Mouse (Mus musculus) ES-Bruce4 (cell line): ENCODE measurements around the gene Hist1h3g. TPM values are rescaled to one million over a fixed set of nuclear protein-coding genes. Genes with fewer than 3 reads are reported as not detected.

Experiments used
- H3K27ac ChIP-seq: 2 replicates; pipeline ENCODE4 v1.5.1; 2012; ENCODE audit warnings: low read length, inconsistent platforms; ENCODE audit not compliant: insufficient read depth
- H3K27me3 ChIP-seq: 2 replicates; pipeline ENCODE4 v1.6.1; 2012; ENCODE audit warnings: mild to moderate bottlenecking, low read length, inconsistent platforms; ENCODE audit not compliant: control insufficient read depth, poor library complexity, insufficient read depth, severe bottlenecking
- H3K36me3 ChIP-seq: 2 replicates; pipeline ENCODE4 v1.6.1; 2012; ENCODE audit warnings: inconsistent platforms, mild to moderate bottlenecking, low read length, moderate library complexity; ENCODE audit not compliant: control insufficient read depth, poor library complexity, insufficient read depth, severe bottlenecking
- H3K4me1 ChIP-seq: one replicate; pipeline ENCODE4 v1.8.1; 2011; ENCODE audit warnings: low read length; ENCODE audit not compliant: control insufficient read depth, insufficient read depth
- H3K4me3 ChIP-seq: 2 replicates; pipeline ENCODE4 v1.5.1; 2011; ENCODE audit warnings: low read depth, mild to moderate bottlenecking, low read length
- H3K9ac ChIP-seq: 2 replicates; pipeline ENCODE4 v1.6.1; 2012; ENCODE audit warnings: low read depth, mild to moderate bottlenecking, inconsistent platforms; ENCODE audit not compliant: poor library complexity, severe bottlenecking
- H3K9me3 ChIP-seq: replicated peaks from 2 replicates; pipeline ENCODE4 v1.6.1; 2012; ENCODE audit warnings: mild to moderate bottlenecking, low read length, inconsistent platforms; ENCODE audit not compliant: control insufficient read depth, poor library complexity, insufficient read depth, severe bottlenecking
- CTCF ChIP-seq: IDR thresholded peaks from one replicate; pipeline ENCODE4 v1.8.1; 2011; ENCODE audit warnings: low read depth, low read length
- EP300 ChIP-seq: IDR thresholded peaks from 2 replicates; pipeline ENCODE4 v1.6.1; 2011; ENCODE audit warnings: low read depth, low read length; ENCODE audit not compliant: insufficient read depth
- POLR2A ChIP-seq: IDR thresholded peaks from one replicate; pipeline ENCODE4 v1.8.1; 2011; ENCODE audit warnings: low read length; ENCODE audit not compliant: insufficient read depth
- polyA plus RNA-seq: library from polyadenylated mRNA; stranded (reverse); fragments of >200 nt; gene quantifications from 2 replicates; pipeline ENCODE4 v1.2.4, GENCODE M21; 2011; ENCODE audit warnings: low read depth; ENCODE audit not compliant: missing spikeins, insufficient read depth, insufficient read length

Hist1h3g gene
- polyA plus RNA-seq, 1 experiment: 8.9 TPM

DNA sequence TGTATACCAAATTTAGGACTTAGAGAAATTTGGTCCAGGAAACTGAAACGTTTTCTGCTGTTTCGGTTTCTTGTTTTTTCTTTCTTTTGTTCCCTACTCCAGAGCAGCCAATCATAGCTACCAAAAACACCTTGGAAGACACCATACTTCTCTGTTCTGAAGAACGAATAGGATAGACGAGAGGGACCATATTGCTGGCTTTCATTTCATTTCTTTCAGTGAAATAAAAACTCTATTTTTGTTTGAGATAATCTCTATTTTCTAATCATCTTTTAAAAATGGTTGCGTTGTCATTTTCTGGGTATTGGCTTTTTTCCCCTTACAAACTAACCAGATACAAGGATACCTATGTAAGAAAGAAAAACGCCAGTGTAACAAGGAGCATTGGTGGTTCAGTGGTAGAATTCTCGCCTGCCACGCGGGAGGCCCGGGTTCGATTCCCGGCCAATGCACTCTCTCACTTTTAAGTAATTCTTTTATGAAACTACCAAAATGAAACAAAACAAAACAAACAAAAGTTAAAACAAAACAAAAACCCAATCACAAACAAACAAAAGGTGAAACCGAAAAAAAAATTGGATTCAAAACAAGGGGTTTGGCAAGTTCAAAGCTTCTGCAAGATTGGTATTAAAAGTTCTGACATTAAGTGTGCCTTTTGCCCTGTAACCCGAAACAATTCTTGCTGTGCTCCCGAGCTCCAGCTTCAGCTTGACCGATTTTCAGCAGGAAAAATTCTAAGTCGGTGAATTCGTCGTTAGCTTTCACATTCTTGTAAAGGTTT lies 18.2 kb upstream of the Hist1h3g start:
- Histone ChIP-seq H3K36me3 (no peaks in the 10 kb centered on the region), H3K9ac (peak overlapping the region; percentile 44; the same call in 1 of the 2 replicates), H3K4me3 (peak overlapping the region; percentile 99), H3K9me3 (no peaks in the 10 kb centered on the region), H3K27ac (peak overlapping the region; percentile 86), H3K27me3 (no peaks in the 10 kb centered on the region), H3K4me1 (peaks cover 8% of the 10 kb centered on the region)
- no peak for TF ChIP-seq CTCF
- 0 out of 2 replicates have a peak, but pooled peaks have one; percentile 19 for TF ChIP-seq EP300

- 0 out of 2 replicates have a peak, but pooled peaks have one; percentile 34 for TF ChIP-seq EP300
- no peak for TF ChIP-seq CTCF
- H3K27ac ChIP-seq: peak overlapping the region; percentile 97
- no peaks in the 10 kb centered on the region for H3K27me3 ChIP-seq
- peak overlapping the region; percentile 99 for H3K4me3 ChIP-seq
- no peaks in the 10 kb centered on the region for H3K36me3 ChIP-seq
- H3K9me3 ChIP-seq: no peaks in the 10 kb centered on the region
- H3K4me1 ChIP-seq: peaks cover 6% of the 10 kb centered on the region
- peak overlapping the region; percentile 96 for H3K9ac ChIP-seq
Observed at GRCm38 (mm10) chr13:23517603-23518294, 17.5 kb upstream of the Hist1h3g start.

- H3K27me3 ChIP-seq: no peaks in the 10 kb centered on the region
- peak overlapping the region; percentile 97 for H3K27ac ChIP-seq
- peak overlapping the region; percentile 96 for H3K9ac ChIP-seq
- H3K9me3 ChIP-seq: no peaks in the 10 kb centered on the region
- H3K4me3 ChIP-seq: peak overlapping the region; percentile 67
- peaks cover 4% of the 10 kb centered on the region for H3K4me1 ChIP-seq
- no peaks in the 10 kb centered on the region for H3K36me3 ChIP-seq
- TF ChIP-seq CTCF (no peak), EP300 (no peak), POLR2A (no peak)
Observed at GRCm38 (mm10) chr13:23518295-23518603, 17.0 kb upstream of the Hist1h3g start.

DNA sequence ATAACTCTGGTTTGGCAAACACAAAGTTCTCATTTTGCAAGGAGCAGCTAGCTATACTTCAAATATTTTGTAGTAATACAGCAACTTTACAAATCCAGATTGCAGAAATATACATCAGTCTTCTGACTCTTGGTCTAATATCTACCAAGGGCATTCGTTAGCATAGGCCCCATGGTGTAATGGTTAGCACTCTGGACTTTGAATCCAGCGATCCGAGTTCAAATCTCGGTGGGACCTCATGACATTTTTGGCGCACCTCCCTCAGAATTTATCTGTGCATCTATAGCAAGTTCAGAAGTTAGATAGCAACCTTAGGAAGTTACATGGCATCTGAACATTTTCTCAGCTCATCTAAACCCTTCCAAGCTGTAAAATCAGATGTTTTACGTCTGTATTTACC lies 16.3 kb upstream of the Hist1h3g start:
- Histone ChIP-seq H3K4me3 (peak overlapping the region; percentile 34), H3K9ac (peak overlapping the region; percentile 96), H3K9me3 (no peaks in the 10 kb centered on the region), H3K27ac (peak overlapping the region; percentile 78), H3K27me3 (no peaks in the 10 kb centered on the region), H3K36me3 (no peaks in the 10 kb centered on the region), H3K4me1 (no peaks in the 10 kb centered on the region)
- TF ChIP-seq POLR2A (no peak), EP300 (no peak), CTCF (no peak)

DNA sequence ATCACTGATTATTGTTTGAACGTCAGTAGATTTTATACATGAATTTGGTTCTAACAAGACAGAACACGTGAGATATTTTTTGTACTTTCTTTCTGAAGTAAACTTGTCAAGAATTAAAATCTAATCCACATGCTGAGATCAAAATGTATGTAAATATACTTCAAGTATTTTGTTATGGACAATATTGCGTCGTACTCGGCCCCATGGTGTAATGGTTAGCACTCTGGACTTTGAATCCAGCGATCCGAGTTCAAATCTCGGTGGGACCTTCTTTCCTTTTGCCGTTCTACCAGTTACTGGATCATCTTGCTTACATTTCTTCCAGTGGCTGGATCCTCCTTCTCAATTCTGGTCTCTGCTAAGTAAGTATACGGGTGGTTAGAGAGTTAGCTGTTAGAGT lies 15.8 kb upstream of the Hist1h3g start:
- H3K4me3 ChIP-seq: peak overlapping the region; percentile 34
- H3K27ac ChIP-seq: peak overlapping the region; percentile 78
- H3K9ac ChIP-seq: peak overlapping the region; percentile 96
- no peaks in the 10 kb centered on the region for H3K4me1 ChIP-seq
- no peaks in the 10 kb centered on the region for H3K9me3 ChIP-seq
- H3K36me3 ChIP-seq: no peaks in the 10 kb centered on the region
- no peak for TF ChIP-seq POLR2A
- TF ChIP-seq CTCF: no peak
- TF ChIP-seq EP300: no peak
- no peaks in the 10 kb centered on the region for H3K27me3 ChIP-seq

GRCm38 (mm10) chr13:23521703-23522102 lies 13.5 kb upstream of the Hist1h3g start:
- Histone ChIP-seq H3K27ac (no peak overlapping the region), H3K36me3 (no peaks in the 10 kb centered on the region), H3K4me1 (no peaks in the 10 kb centered on the region), H3K27me3 (no peaks in the 10 kb centered on the region), H3K4me3 (no peak overlapping the region), H3K9ac (peak overlapping the region; percentile 58; the same call in 1 of the 2 replicates), H3K9me3 (no peaks in the 10 kb centered on the region)
- TF ChIP-seq CTCF (no peak), EP300 (0 out of 2 replicates have a peak, but pooled peaks have one; percentile 12)
